In genomic region chr10:86763672-86764071, GRCm38 (mm10) we compare ENCODE assay signal across 23 mouse cellular contexts. TPM values are rescaled to one million over a fixed set of nuclear protein-coding genes. Genes with fewer than 3 reads are reported as not detected.
DNase-seq lines count a peak whose midpoint lies in the region; ATAC-seq lines count a peak whose summit lies in the region.
"Had no signal": no experiment of that assay in that cellular context is flagged by ENCODE, and none has a peak within 500 bp of the region (broad histone marks: within the 10 kb centered on the region; RNA-seq: fewer than 3 reads in every experiment).

Gene Gm49358, plus strand, starts transcription at chr10:86763972.

- WGBS in heart, embryonic 11.5 days (ENCODE audit: insufficient replicate concordance): 89% methylated on average over 5 of the region's 5 CpGs

- H3K4me3 ChIP-seq in heart, embryonic 11.5 days (ENCODE audit: low read depth, low read length): no peak within 1 kb of the TSS
- H3K4me3 ChIP-seq: embryonic facial prominence, embryonic 12.5 days had no signal

- no peak for ATAC-seq in heart, embryonic 11.5 days (replicated peaks; ENCODE audit: insufficient number of reproducible peaks, low FRiP score, low TSS enrichment)
- no peak for ATAC-seq in frontal cortex, adult (ENCODE audit: low TSS enrichment)
- ATAC-seq: forebrain, embryonic 16.5 days; hindbrain, postnatal 0 days had no signal

- no peaks in the 10 kb centered on the region for H3K36me3 ChIP-seq in heart, embryonic 11.5 days (ENCODE audit: control insufficient read depth, insufficient read depth, low read length)
- H3K36me3 ChIP-seq: embryonic facial prominence, embryonic 12.5 days had no signal

- H3K9ac ChIP-seq in heart, embryonic 11.5 days (ENCODE audit: low read depth, low read length): no peak within 1 kb of the TSS
- H3K9ac ChIP-seq: embryonic facial prominence, embryonic 12.5 days had no signal

- H3K9me3 ChIP-seq in heart, embryonic 11.5 days (replicated peaks; ENCODE audit: control insufficient read depth, low read length): no peaks in the 10 kb centered on the region
- H3K9me3 ChIP-seq: embryonic facial prominence, embryonic 12.5 days had no signal

- H3K27me3 ChIP-seq in heart, embryonic 11.5 days (ENCODE audit: control insufficient read depth, insufficient read depth, low read length): no peaks in the 10 kb centered on the region
- H3K27me3 ChIP-seq: embryonic facial prominence, embryonic 12.5 days had no signal

- no peak within 1 kb of the TSS for H3K27ac ChIP-seq in heart, embryonic 11.5 days (ENCODE audit: low read depth, low read length)
- H3K27ac ChIP-seq: embryonic facial prominence, embryonic 12.5 days; hindbrain, postnatal 0 days had no signal

- peak; percentile 34 for DNase-seq in heart, adult 11 months
- DNase-seq in left cerebral cortex, adult 18-20 months (ENCODE audit: low spot score in 2 of 2): no peak
- DNase-seq in left cerebral cortex, postnatal 4 days: no peak
- no peak for DNase-seq in heart, postnatal 25 days (ENCODE audit: low spot score)
- no peak for DNase-seq in left cerebral cortex, postnatal 14 days (ENCODE audit: low spot score in 2 of 2)
- no peak for DNase-seq in urinary bladder, postnatal 14 days (ENCODE audit: low spot score)
- DNase-seq: cerebellum, adult 11 months; kidney, adult 2 months; kidney, postnatal 14 days; thymus, postnatal 25 days had no signal

- no peak within 1 kb of the TSS for H3K4me2 ChIP-seq in heart, embryonic 11.5 days
- H3K4me2 ChIP-seq: embryonic facial prominence, embryonic 12.5 days had no signal

- H3K4me1 ChIP-seq in heart, embryonic 11.5 days (ENCODE audit: control insufficient read depth, insufficient read depth, low read length): no peaks in the 10 kb centered on the region
- H3K4me1 ChIP-seq: embryonic facial prominence, embryonic 12.5 days had no signal

- intact Hi-C loops in left cerebral cortex, postnatal 4 days (cut with DNase I): no loop called here
- intact Hi-C loops in heart, postnatal 25 days (cut with DNase I): no loop called here
- intact Hi-C loops in left cerebral cortex, postnatal 14 days (cut with DNase I): no loop called here

RNA-seq across cellular contexts. Expression of gene Gm49358, which starts in this region (rescaled TPM):
- polyA plus RNA-seq in heart, embryonic 11.5 days (2014; fragmentation: Nextera tagmentation; extraction: Ambion mirVana): not detected in 2 replicates
- 10 to 100 TPM; 19.5 to 20.8 TPM for total RNA-seq in left cerebral cortex, adult 18-20 months (2021)
- total RNA-seq in left cerebral cortex, postnatal 4 days (2021): 10 to 100 TPM in 1 of 2 experiments, 1 to 10 TPM in 1; 6.6 to 18.7 TPM
- 10 to 100 TPM; 12.5 to 13.9 TPM for total RNA-seq in heart, postnatal 25 days (2021)
- 10 to 100 TPM; 20.0 to 21.1 TPM for total RNA-seq in left cerebral cortex, postnatal 14 days (2021)
- total RNA-seq: common myeloid progenitor, adult 5-6 weeks; hematopoietic stem cell, adult 5-6 weeks; megakaryocyte-erythroid progenitor cell, adult 5-6 weeks; midbrain, postnatal 0 days had no signal
- polyA plus RNA-seq: brain, embryonic 14.5 days; C2C12; embryonic facial prominence, embryonic 12.5 days; forebrain, embryonic 16.5 days; hindbrain, postnatal 0 days; kidney, adult 2 months; liver, embryonic 16.5 days; midbrain, postnatal 0 days; testis, adult 2 months had no signal
